Mouse (Mus musculus): ENCODE results near the gene Mpv17.

DNA sequence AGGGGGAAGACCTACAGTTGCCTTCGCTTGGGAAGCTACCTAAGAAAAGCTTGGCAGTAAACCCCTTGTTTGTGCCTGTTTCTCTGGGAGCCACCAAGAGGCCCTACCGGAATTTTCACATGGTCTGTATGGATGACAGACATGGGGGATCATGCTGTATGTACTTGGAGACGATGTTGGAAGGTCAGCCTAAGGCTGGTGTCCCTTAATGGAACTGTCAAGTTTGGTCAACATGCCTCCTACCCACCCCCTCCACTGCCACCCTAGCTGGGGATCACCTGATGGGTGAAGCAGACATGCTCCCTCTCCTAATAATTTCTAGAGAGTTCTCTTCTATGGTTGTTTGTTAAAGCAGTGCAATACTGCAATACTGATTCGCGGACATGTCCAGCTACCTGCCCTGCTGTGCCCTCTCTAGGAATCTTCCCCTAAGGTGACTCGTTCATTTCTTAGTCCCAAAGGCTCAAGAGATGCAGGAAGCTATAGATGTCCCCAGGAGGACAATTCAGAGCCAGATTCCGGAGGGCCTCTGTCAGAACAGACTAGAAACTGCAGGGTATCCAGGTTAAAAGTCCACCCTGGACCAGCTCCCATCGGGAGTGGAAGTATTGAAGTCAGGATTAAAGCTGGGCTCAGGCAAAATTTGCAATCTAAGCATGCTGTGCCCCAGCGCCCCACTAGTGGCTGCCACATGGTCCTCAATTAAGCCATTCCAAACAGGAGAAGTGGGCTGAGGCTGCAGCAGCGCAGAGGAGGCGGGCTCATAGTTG is 58.2 kb downstream of the Mpv17 start:
- TF ChIP-seq CTCF (IDR thresholded peaks at IDR 0.05 in 2 of 3, conservative IDR thresholded peaks at IDR 0.05 in 1 of 3; ENCODE audit: control insufficient read depth in 1 of 3, insufficient read depth in 1 of 3, low read depth in 2 of 3, low read length in 3 of 3, poor library complexity in 1 of 3, severe bottlenecking in 1 of 3) (no peak), CHD2 (IDR thresholded peaks at IDR 0.05; ENCODE audit: low read length) (no peak), E2F4 (IDR thresholded peaks at IDR 0.05; ENCODE audit: borderline replicate concordance, low read depth, low read length) (no peak)
